Mouse (Mus musculus) gastrocnemius, adult 2 months (tissue): ENCODE measurements around the gene Diras2. TPM values are rescaled to one million over a fixed set of nuclear protein-coding genes. Genes with fewer than 3 reads are reported as not detected.

Experiments
- DNase-seq: peaks from one replicate; pipeline ENCODE4 v3.0.0; 2022
- H3K27ac ChIP-seq: fragments of 200-600 bp; 2 replicates; pipeline ENCODE4 v1.8.1; 2022; ENCODE audit warnings: mild to moderate bottlenecking
- H3K4me3 ChIP-seq: fragments of 200-600 bp; 2 replicates; pipeline ENCODE4 v1.8.1; 2022; ENCODE audit warnings: mild to moderate bottlenecking, moderate library complexity
- CTCF ChIP-seq: fragments of 200-600 bp; IDR thresholded peaks from 2 replicates; pipeline ENCODE4 v1.8.1; 2022; ENCODE audit warnings: antibody characterized with exemption, mild to moderate bottlenecking, moderate library complexity
- intact Hi-C: fragments of 180-260 bp; cut with DNase I; formaldehyde crosslinking; loops from one replicate; pipeline ENCODE4 v1.15.1; 2025
- total RNA-seq, 2 experiments: library from RNA; stranded (reverse); gene quantifications; 2 replicates each; pipeline ENCODE4 v1.2.3; 2021

The Diras2 gene
- total RNA-seq, 2 experiments from 2014 or later = 0.06 TPM; not detected in 1

DNA sequence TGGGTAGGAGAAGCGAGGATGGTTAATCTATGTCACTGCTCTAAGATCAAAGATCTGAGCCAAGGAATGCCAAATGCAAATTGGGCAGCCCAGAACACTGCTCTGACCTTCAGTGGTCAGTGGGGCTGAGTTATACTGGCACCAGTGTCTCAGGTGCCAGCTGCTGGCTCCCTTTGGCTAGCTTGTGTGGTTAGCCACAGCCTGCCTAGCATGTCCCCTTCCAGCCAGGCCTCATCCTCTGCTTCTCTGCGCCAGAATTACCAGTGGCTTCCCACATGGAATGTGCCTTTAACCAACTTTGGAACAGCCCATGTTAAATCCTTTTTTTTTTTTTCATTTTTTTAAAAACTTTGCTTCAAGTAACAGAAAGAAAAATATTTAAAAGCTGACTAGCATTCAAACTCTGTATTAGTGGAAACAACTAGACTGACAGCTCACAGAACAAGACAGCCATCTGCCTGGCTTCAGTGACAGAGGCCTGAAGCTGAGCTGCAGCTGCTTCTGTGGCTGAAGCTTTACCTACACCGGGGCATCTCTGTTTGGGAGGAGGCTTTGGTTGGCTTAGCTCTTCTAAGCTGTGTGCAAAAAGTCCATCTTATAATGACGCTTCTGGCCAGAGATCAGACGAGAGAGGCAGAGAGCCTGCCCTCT lies 10.4 kb upstream of the Diras2 start:
- Histone ChIP-seq H3K4me3 (no peak overlapping the region), H3K27ac (no peak overlapping the region)
- no peak for DNase-seq
- no peak for TF ChIP-seq CTCF
- intact Hi-C loops = no loop called here

DNA sequence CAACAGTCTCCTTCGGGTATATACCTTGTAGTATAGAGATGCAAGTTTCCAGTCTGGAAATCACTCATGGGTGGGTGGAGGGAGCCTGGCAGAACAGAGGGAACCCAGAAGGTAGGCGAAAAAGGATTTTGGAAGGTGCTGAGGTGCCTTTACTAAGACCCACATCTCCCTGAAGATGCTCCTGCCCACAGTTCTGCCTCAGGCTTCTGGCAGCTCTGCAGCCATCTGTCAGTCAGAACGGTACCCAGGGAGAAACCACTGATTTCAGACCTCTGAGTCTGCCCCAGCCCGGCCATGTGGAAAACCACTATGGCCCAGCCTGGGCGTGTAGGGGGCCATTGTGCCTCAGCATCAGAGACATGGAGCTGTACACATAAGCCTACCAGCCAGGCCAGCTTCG lies 8.4 kb upstream of the Diras2 start:
- TF ChIP-seq CTCF = no peak
- Histone ChIP-seq H3K27ac (no peak overlapping the region), H3K4me3 (no peak overlapping the region)
- no peak for DNase-seq
- intact Hi-C loops = loop anchor here (5.0 kb wide), 2 partner anchors 262 to 707 kb away; no protein-coding TSS in a partner anchor

DNA sequence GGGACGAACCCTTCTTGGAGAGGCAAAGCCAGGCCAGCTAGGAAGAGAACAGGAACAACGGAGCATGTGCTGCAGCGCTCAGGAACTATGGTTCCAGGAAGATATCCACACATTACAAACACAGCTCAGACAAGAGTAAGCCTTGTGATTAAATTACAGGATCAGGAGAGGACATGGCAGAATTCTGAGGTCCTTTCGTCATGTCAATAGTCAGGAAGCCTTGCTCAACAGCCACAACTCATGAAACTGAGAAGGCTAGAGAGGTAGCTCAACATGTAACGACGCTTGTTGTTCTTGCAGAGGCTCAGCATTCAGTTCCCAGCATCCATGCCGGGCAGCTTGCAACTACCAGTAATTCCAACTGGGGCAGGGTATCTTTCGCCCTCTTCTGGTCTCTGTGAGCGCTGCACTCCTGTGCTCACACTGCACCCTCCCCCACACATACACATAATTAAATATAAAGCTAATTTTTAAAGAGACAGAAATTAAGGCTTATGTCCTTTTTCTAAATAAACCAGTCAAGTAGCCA lies 7.6 kb upstream of the Diras2 start:
- intact Hi-C loops = loop anchor here (5.0 kb wide), 2 partner anchors 261 to 706 kb away; no protein-coding TSS in a partner anchor
- DNase-seq = no peak
- H3K27ac ChIP-seq = no peak overlapping the region

DNA sequence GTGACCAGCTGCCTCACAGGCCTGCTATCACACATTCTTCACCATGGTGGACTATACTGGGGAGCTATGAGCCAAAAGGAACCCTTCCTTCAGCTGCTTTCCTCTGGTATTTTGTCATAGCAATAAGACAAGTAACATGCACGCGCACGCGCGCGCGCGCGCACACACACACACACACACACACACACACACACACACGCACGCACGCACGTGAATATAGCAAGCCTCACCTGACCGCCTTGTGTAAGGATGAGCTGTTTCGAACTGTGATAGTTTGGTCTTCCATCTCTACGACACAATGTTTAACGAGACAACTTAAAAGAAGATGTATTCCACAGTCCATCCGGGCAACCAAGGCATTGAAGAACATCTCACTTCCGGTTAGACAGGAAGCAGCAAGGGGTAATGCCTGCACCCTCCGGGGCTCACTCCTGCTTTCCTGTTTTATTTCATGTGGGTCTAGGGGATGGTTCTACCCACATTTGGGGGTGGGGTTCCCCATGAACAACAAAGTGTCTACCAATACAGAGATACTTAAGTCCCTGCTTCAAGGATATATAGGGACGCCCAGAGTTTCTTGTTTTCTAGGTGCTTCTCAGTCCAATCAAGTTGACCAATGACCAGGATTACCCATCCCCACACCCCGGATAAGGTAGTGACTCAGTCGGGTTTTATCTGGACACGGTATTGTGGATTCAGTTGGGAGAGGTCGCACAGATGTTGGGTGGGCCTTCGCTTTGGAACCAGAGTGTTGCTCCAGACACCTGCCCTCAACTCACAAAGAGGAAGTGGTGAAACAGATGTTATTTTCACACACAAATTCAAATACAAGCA lies 6.9 kb upstream of the Diras2 start:
- intact Hi-C loops = loop anchor here (5.0 kb wide), 2 partner anchors 261 to 706 kb away; no protein-coding TSS in a partner anchor
- no peak for DNase-seq
- H3K27ac ChIP-seq = no peak overlapping the region
- H3K4me3 ChIP-seq = no peak overlapping the region
- no peak for TF ChIP-seq CTCF

More for the DNA sequence above, 7.6 kb upstream of the Diras2 start:
- no peak overlapping the region for H3K4me3 ChIP-seq
- no peak; the same call in 1 of the 2 replicates for TF ChIP-seq CTCF

DNA sequence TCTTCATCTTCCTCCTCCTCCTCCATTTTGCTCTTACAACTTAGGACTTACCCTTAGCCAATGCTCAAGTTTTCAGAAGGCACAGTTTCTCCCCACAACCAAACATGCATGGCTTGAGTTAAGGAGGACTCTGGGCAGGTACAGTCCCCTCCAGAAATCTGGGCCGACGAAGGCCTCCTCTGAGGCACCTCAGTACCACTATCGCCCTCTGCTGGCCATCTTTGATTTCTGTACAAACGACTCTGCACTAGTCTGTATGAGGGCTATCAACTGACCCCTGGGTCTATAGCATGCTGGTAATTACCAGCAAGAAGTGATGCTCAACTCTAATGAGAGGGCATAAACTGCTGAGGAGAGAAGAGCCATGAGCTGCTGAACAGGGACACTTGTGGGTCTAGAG lies 4.5 kb upstream of the Diras2 start:
- TF ChIP-seq CTCF = peak; percentile 78
- intact Hi-C loops = loop anchor here (2.0 to 5.0 kb wide), 3 partner anchors 258 to 703 kb away; no protein-coding TSS in a partner anchor
- no peak overlapping the region for H3K4me3 ChIP-seq
- DNase-seq = peak; percentile 64
- no peak overlapping the region for H3K27ac ChIP-seq

DNA sequence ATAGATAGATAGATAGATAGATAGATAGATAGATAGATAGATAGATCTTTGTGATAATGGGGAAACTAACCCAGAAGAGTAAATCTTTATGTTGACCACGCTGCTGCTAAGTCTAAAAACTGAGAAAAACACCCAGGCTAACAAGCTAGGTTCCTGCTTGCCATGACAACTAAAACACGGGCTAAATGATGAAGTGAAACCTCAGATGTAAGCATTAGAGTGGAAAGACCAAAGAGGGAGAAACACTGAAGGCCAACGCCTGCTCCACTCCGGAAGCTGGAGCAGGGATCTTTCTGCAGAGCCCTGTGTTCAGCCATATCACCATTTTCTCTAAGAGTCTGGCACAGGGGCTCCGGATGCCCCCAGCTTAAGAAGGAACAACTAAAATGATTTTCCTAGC lies 2.6 kb upstream of the Diras2 start:
- Histone ChIP-seq H3K4me3 (no peak overlapping the region), H3K27ac (no peak overlapping the region)
- no peak for TF ChIP-seq CTCF
- intact Hi-C loops = loop anchor here (2.0 kb wide), 1 partner anchor 279 kb away; no protein-coding TSS in a partner anchor
- no peak for DNase-seq

DNA sequence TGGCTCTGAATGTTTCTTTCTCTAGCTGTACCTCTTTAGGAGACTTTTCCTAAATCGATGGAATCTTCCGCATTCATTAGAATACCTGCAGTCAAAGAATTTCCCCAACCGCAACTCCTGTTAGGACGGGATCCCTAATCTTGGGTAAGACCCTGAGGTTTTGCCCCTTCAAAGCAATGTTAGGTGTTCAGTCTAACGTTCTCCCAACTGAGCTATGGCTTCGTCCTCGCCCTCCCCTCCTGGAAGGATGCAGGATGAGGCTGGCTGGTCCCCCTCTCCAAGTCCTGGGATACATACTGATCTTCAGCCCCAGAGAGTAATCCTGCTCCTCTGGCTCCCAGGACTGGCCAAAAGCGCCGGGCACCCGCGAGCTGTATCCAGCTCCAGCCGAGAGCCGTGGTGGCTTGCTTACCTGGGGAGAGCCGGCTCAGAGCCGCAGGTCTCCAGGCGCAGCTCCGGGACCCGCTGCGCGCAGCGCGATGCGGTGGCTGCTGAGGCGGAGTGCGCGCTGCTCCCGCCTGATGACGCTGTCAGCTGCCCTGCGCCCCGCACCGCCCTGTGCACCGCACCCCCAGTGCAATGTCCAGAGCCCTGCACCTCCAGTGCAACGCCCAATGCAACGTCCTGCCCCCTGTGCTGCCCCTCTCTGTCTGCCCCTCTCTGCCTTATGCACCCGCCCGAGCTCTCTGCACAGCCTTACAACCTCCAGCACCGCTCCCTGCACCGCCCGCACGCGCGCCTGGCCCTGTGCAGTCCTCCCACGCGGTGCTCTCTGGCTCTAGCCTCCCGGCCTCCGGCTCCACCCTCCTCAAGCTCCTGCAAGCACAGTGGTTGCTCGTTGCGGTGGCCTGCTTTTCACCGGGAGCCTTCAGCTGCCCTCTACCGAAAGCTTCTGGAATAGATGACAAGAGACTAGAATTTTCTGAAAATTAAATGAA lies 802 bp downstream of the Diras2 start:
- intact Hi-C loops = no loop called here
- TF ChIP-seq CTCF = peak; percentile 55
- no peak overlapping the region for H3K27ac ChIP-seq
- peak overlapping the region; percentile 60 for H3K4me3 ChIP-seq
- peak; percentile 70 for DNase-seq

DNA sequence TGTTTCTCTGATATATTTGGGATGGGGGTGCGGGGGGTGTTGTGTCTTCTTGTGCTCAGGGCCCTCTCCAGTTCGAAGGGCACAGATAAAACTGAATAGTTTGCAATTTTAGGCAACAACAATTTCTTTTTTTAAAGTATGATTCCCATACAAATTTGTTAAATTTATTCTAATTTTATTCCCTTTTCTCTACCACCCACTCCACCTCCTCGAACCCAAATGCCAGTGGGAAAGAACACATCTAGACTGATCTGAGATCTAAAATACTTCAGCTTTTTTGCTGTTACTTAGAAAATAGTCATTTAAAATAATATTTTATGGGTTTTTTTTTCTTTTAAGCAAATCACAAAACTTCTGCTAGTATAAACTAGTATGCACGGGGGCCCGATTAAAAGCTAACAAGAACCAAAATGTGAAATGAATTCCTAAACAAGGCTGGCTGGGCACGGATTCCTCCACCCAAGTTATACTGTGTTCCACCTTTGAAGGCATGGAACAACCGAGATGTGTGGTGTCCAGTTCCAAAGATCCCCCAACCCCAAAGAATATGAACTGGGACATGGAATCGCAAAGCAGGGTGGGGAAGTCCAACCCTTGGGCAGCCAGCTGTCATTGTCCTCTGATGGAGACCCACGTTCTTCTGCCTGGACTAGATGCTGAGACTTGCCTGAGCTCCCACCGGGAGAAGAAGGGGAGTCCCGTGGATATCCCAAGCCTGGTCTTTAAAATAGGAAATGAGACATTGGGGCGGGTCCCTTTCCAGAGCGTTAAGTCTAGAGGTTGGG lies 1.7 kb downstream of the Diras2 start:
- Histone ChIP-seq H3K4me3 (no peak overlapping the region), H3K27ac (no peak overlapping the region)
- no peak for TF ChIP-seq CTCF
- intact Hi-C loops = no loop called here
- DNase-seq = no peak

DNA sequence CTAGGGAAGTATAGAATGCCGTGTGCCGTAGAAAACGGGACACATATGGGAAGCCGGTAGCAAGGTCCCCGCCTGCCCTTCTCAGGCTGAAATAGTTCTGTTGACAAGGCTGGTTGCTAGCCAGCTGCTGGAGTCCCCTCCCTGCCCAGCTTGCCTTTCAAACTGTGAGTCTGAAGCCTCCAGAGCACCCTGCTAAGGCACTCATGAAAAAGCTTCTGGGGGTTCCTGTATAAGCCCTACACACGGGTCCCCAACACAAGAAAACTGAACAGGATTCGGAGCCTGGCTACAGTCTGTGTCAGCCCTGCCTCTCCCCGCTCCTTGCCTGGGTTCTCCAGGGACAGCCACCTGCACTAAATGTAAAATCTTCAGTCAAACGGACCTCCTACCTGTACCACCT lies 2.3 kb downstream of the Diras2 start:
- Histone ChIP-seq H3K4me3 (no peak overlapping the region), H3K27ac (no peak overlapping the region)
- no peak for DNase-seq
- TF ChIP-seq CTCF = no peak
- intact Hi-C loops = no loop called here

DNA sequence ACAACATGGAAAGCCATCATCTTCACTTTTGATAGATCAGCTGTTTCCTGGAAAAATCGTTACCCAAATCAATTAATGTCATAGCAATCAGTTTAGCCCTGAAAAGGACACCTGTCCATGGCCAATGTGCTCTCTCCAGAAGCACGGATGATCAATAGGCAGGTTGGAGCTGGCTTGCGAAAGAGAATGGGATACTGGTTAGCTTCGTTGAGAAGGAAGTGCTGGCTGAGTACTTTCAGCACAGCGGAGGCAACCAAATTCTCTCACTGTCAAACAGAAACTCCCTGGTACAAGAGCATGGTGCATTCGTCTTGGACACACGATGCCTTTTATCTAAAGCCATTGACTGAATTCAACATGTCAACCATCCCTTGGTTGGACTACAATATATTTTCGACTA lies 2.8 kb downstream of the Diras2 start:
- intact Hi-C loops = no loop called here
- TF ChIP-seq CTCF = no peak
- H3K4me3 ChIP-seq = no peak overlapping the region
- no peak overlapping the region for H3K27ac ChIP-seq
- no peak for DNase-seq

DNA sequence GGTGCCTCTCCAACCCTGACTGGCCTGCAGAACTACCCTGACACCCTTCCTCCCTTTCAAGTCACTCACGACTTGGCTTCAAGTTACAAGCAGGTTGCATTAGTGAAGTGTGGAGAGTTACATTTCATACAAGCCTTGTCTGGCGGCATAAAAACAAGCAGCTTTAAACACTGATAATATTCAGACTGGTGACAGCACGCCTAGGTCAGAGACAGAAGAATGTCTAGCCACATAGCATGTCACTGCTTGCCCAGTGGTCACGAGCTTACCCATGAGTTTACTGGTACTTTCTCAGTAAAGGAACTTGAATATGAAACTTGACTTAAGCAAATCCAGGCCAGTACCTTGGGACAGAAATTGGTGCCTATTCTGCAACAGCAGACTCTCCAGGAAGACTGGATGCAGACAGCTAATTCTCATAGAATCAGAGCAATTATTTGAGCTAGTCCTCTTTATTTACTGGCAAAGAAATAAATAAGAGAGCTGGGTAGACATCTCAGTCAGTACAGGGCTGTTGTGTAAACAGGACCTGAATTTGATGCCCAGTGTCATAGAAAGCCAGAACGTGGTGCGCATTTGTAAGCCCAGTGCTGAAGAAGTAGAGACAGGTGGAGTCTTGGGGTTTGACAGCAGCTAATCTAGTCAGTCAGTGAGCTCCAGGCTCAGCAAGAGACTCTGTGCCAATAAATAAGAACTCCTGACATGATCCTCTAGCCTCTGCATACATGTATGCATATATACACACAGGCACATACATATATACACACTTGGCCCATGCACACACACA lies 4.6 kb downstream of the Diras2 start:
- no peak overlapping the region for H3K27ac ChIP-seq
- no peak for TF ChIP-seq CTCF
- no peak for DNase-seq
- intact Hi-C loops = no loop called here
- H3K4me3 ChIP-seq = no peak overlapping the region
